In the genomic region with DNA sequence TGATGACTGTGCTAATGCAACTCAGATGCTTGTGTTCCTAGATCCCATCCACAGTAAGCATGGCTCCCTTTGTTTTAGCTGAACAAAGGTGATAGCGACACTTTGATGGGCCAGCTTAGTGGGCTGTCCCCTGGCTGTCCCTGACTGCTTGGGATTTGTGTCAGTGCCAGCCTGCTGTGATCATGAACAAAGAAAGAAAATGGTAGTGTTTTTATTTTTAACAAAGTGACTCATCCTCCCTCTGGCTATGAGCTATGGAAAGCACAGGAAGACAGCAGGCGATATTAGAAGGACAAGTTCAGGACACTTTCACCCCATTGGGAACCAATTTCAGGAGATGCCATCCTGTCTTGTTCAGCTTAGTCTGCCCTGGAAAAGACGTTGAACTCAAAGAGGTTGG, we compare ENCODE assay signal across 6 mouse cellular contexts.
"Had no signal": no experiment of that assay in that cellular context is flagged by ENCODE, and none has a peak within 500 bp of the region (broad histone marks: within the 10 kb centered on the region; RNA-seq: fewer than 3 reads in every experiment).

No protein-coding gene starts in this region.

- DNase-seq: kidney, postnatal 14 days; left cerebral cortex, postnatal 4 days; lung, adult 18-20 months; right cerebral cortex, postnatal 14 days; thymus, adult 2 months; thymus, postnatal 25 days had no signal
